Mouse (Mus musculus): ENCODE data around the gene Dedd. TPM values are rescaled to one million over a fixed set of nuclear protein-coding genes. Genes with fewer than 3 reads are reported as not detected.
A peak's percentile ranks its signal among the peaks of the same experiment; 100 is the strongest.

The Dedd gene
- total and polyA plus RNA-seq, 2 experiments from 2014 or later: 38.9 to 42.1 TPM

- no peaks in the 10 kb centered on the region for H3K4me1 ChIP-seq (ENCODE audit: insufficient read depth, low read length)
- ATAC-seq (ENCODE audit: low FRiP score) (no peak), DNase-seq (ENCODE audit: low spot score) (no peak)
- H3K27ac ChIP-seq (ENCODE audit: low read depth, low read length): no peak overlapping the region
- WGBS: 0% methylated on average over 4 of the region's 4 CpGs
- no peaks in the 10 kb centered on the region; the same call in 1 of the 2 replicates for H3K27me3 ChIP-seq (ENCODE audit: insufficient read depth, low read length)
- TF ChIP-seq CTCF (IDR thresholded peaks at IDR 0.05): no peak
- H3K4me2 ChIP-seq (ENCODE audit: low read depth, low read length, poor library complexity, severe bottlenecking): no peak overlapping the region
- no peak overlapping the region for H3K9ac ChIP-seq (replicated peaks; ENCODE audit: low read length, poor library complexity, severe bottlenecking)
- H3K36me3 ChIP-seq (ENCODE audit: insufficient read depth, low read length): no peaks in the 10 kb centered on the region
- H3K9me3 ChIP-seq (ENCODE audit: low read length): no peaks in the 10 kb centered on the region
- H3K4me3 ChIP-seq (ENCODE audit: low read depth, low read length): no peak overlapping the region
Observed at GRCm38 (mm10) chr1:171373946-171374345, 45.0 kb downstream of the Dedd start.

GRCm38 (mm10) chr1:171375646-171376097, 46.7 kb downstream of the Dedd start:
- no peak for TF ChIP-seq CTCF (IDR thresholded peaks at IDR 0.05)
- no peak overlapping the region for H3K4me2 ChIP-seq (ENCODE audit: low read depth, low read length, poor library complexity, severe bottlenecking)
- no peaks in the 10 kb centered on the region for H3K4me1 ChIP-seq (ENCODE audit: insufficient read depth, low read length)
- no peaks in the 10 kb centered on the region; the same call in 1 of the 2 replicates for H3K27me3 ChIP-seq (ENCODE audit: insufficient read depth, low read length)
- H3K9ac ChIP-seq (replicated peaks; ENCODE audit: low read length, poor library complexity, severe bottlenecking): no peak overlapping the region
- WGBS: 57% methylated on average over 9 of the region's 9 CpGs
- no peak for DNase-seq (ENCODE audit: low spot score)
- H3K36me3 ChIP-seq (ENCODE audit: insufficient read depth, low read length): no peaks in the 10 kb centered on the region
- no peak overlapping the region for H3K4me3 ChIP-seq (ENCODE audit: low read depth, low read length)
- H3K9me3 ChIP-seq (ENCODE audit: low read length): no peaks in the 10 kb centered on the region
- no peak for ATAC-seq (ENCODE audit: low FRiP score)
- H3K27ac ChIP-seq (ENCODE audit: low read depth, low read length): no peak overlapping the region

GRCm38 (mm10) chr1:171378298-171378697, 49.4 kb downstream of the Dedd start:
- H3K9ac ChIP-seq (replicated peaks; ENCODE audit: low read length, poor library complexity, severe bottlenecking): no peak overlapping the region
- no peak overlapping the region for H3K27ac ChIP-seq (ENCODE audit: low read depth, low read length)
- H3K4me2 ChIP-seq (ENCODE audit: low read depth, low read length, poor library complexity, severe bottlenecking): no peak overlapping the region
- H3K36me3 ChIP-seq (ENCODE audit: insufficient read depth, low read length): no peaks in the 10 kb centered on the region
- no peaks in the 10 kb centered on the region for H3K9me3 ChIP-seq (ENCODE audit: low read length)
- 95% methylated on average over 6 of the region's 6 CpGs for WGBS
- no peaks in the 10 kb centered on the region for H3K27me3 ChIP-seq (ENCODE audit: insufficient read depth, low read length)
- H3K4me3 ChIP-seq (ENCODE audit: low read depth, low read length): no peak overlapping the region
- no peak for TF ChIP-seq CTCF (IDR thresholded peaks at IDR 0.05)
- no peaks in the 10 kb centered on the region for H3K4me1 ChIP-seq (ENCODE audit: insufficient read depth, low read length)
- ATAC-seq (ENCODE audit: low FRiP score) (no peak), DNase-seq (ENCODE audit: low spot score) (no peak)

GRCm38 (mm10) chr1:171379935-171380599, 51.1 kb downstream of the Dedd start:
- 2% methylated on average over 31 of the region's 31 CpGs for WGBS

GRCm38 (mm10) chr1:171382096-171382620, 53.2 kb downstream of the Dedd start:
- Histone ChIP-seq H3K36me3 (ENCODE audit: insufficient read depth, low read length) (no peaks in the 10 kb centered on the region), H3K4me3 (ENCODE audit: low read depth, low read length) (no peak overlapping the region), H3K9me3 (ENCODE audit: low read length) (no peaks in the 10 kb centered on the region), H3K27ac (ENCODE audit: low read depth, low read length) (no peak overlapping the region), H3K4me2 (ENCODE audit: low read depth, low read length, poor library complexity, severe bottlenecking) (no peak overlapping the region), H3K27me3 (ENCODE audit: insufficient read depth, low read length) (no peaks in the 10 kb centered on the region), H3K9ac (replicated peaks; ENCODE audit: low read length, poor library complexity, severe bottlenecking) (no peak overlapping the region), H3K4me1 (ENCODE audit: insufficient read depth, low read length) (no peaks in the 10 kb centered on the region)
- ATAC-seq (ENCODE audit: low FRiP score) (no peak), DNase-seq (ENCODE audit: low spot score) (no peak)
- peak; percentile 18; the same call in 1 of the 2 replicates for TF ChIP-seq CTCF (IDR thresholded peaks at IDR 0.05)
- WGBS: 82% methylated on average over 11 of the region's 11 CpGs

More at GRCm38 (mm10) chr1:171379935-171380599, 51.1 kb downstream of the Dedd start:
- Histone ChIP-seq H3K27ac (ENCODE audit: low read depth, low read length) (0 out of 2 replicates have a peak overlapping the region, but pooled peaks have one; percentile 9), H3K9ac (replicated peaks; ENCODE audit: low read length, poor library complexity, severe bottlenecking) (peak overlapping the region; percentile 51), H3K27me3 (ENCODE audit: insufficient read depth, low read length) (no peaks in the 10 kb centered on the region), H3K4me1 (ENCODE audit: insufficient read depth, low read length) (no peaks in the 10 kb centered on the region), H3K4me3 (ENCODE audit: low read depth, low read length) (peak overlapping the region; percentile 40), H3K4me2 (ENCODE audit: low read depth, low read length, poor library complexity, severe bottlenecking) (peak overlapping the region; percentile 52), H3K36me3 (ENCODE audit: insufficient read depth, low read length) (no peaks in the 10 kb centered on the region), H3K9me3 (ENCODE audit: low read length) (no peaks in the 10 kb centered on the region)
- DNase-seq (ENCODE audit: low spot score) (peak; percentile 92), ATAC-seq (ENCODE audit: low FRiP score) (peak; percentile 87)
- TF ChIP-seq CTCF (IDR thresholded peaks at IDR 0.05): peak; percentile 86

GRCm38 (mm10) chr1:171384361-171384760, 55.4 kb downstream of the Dedd start:
- H3K4me1 ChIP-seq (ENCODE audit: insufficient read depth, low read length): no peaks in the 10 kb centered on the region
- ATAC-seq (ENCODE audit: low FRiP score): no peak
- no peak for TF ChIP-seq CTCF (IDR thresholded peaks at IDR 0.05)
- WGBS: 65% methylated on average over 9 of the region's 9 CpGs
- H3K9ac ChIP-seq (replicated peaks; ENCODE audit: low read length, poor library complexity, severe bottlenecking): no peak overlapping the region
- H3K9me3 ChIP-seq (ENCODE audit: low read length): no peaks in the 10 kb centered on the region
- H3K4me2 ChIP-seq (ENCODE audit: low read depth, low read length, poor library complexity, severe bottlenecking): no peak overlapping the region
- no peaks in the 10 kb centered on the region for H3K27me3 ChIP-seq (ENCODE audit: insufficient read depth, low read length)
- no peak overlapping the region for H3K27ac ChIP-seq (ENCODE audit: low read depth, low read length)
- no peak overlapping the region for H3K4me3 ChIP-seq (ENCODE audit: low read depth, low read length)
- DNase-seq (ENCODE audit: low spot score): no peak
- no peaks in the 10 kb centered on the region for H3K36me3 ChIP-seq (ENCODE audit: insufficient read depth, low read length)
